Mouse (Mus musculus) heart, postnatal 25 days (tissue): ENCODE measurements around the gene Sox6. TPM values are rescaled to one million over a fixed set of nuclear protein-coding genes. Genes with fewer than 3 reads are reported as not detected.

Experiments used
- DNase-seq: peaks from one replicate; pipeline ENCODE4 v3.0.0; 2022; ENCODE audit warnings: low spot score
- intact Hi-C: fragments of 180-260 bp; cut with DNase I; formaldehyde crosslinking; loops from one replicate; pipeline ENCODE4 v1.15.1; 2025
- total RNA-seq, 2 experiments: library from RNA; stranded (reverse); gene quantifications; 2 replicates each; pipeline ENCODE4 v1.2.3; 2021

Gene Sox6
- total RNA-seq, 2 experiments from 2014 or later, result 27.4 to 36.9 TPM

- intact Hi-C loops, result no loop called here
- no peak for DNase-seq
Measured at GRCm38 (mm10) chr7:115471521-115471920, 567.1 kb downstream of the Sox6 start.

GRCm38 (mm10) chr7:115466811-115467210 lies 571.8 kb downstream of the Sox6 start:
- intact Hi-C loops, result loop anchor here (5.0 kb wide), 1 partner anchor 565 kb away; no protein-coding TSS in a partner anchor

GRCm38 (mm10) chr7:115463367-115463766 lies 575.2 kb downstream of the Sox6 start:
- DNase-seq, result no peak
- intact Hi-C loops, result no loop called here

More at GRCm38 (mm10) chr7:115466811-115467210, 571.8 kb downstream of the Sox6 start:
- no peak for DNase-seq

- intact Hi-C loops, result no loop called here
- no peak for DNase-seq
Measured at GRCm38 (mm10) chr7:115462276-115462675, 576.3 kb downstream of the Sox6 start.

GRCm38 (mm10) chr7:115454988-115455387 lies 583.6 kb downstream of the Sox6 start:
- no peak for DNase-seq
- intact Hi-C loops, result no loop called here

- intact Hi-C loops, result no loop called here
- no peak for DNase-seq
Measured at GRCm38 (mm10) chr7:115453713-115454073, 584.9 kb downstream of the Sox6 start.

- no peak for DNase-seq
- intact Hi-C loops, result no loop called here
Measured at GRCm38 (mm10) chr7:115453042-115453712, 585.4 kb downstream of the Sox6 start.

GRCm38 (mm10) chr7:115450431-115451195 lies 588.0 kb downstream of the Sox6 start:
- DNase-seq, result no peak
- intact Hi-C loops, result no loop called here

GRCm38 (mm10) chr7:115448403-115449025 lies 590.1 kb downstream of the Sox6 start:
- DNase-seq, result no peak
- intact Hi-C loops, result no loop called here

- DNase-seq, result no peak
- intact Hi-C loops, result no loop called here
Measured at GRCm38 (mm10) chr7:115447091-115447490, 591.5 kb downstream of the Sox6 start.

GRCm38 (mm10) chr7:115446481-115447016 lies 592.0 kb downstream of the Sox6 start:
- intact Hi-C loops, result no loop called here
- DNase-seq, result no peak

GRCm38 (mm10) chr7:115426161-115426982 lies 612.2 kb downstream of the Sox6 start:
- no peak for DNase-seq
- intact Hi-C loops, result no loop called here

- intact Hi-C loops, result no loop called here
- no peak for DNase-seq
Measured at GRCm38 (mm10) chr7:115422828-115423227, 615.8 kb downstream of the Sox6 start.

GRCm38 (mm10) chr7:115420960-115421359 lies 617.6 kb downstream of the Sox6 start:
- DNase-seq, result no peak
- intact Hi-C loops, result no loop called here

Other genes starting within 250 kb of the Sox6 start
- gene 1110004F10Rik, start 601 bp upstream of the Sox6 start, total RNA-seq, result 10 to 100 TPM; 51.5 to 53.2 TPM
- 1 to 10 TPM in 1 of 2 experiments, under 1 TPM in 1; 0.62 to 1.1 TPM for gene Gm4353, start 45.8 kb upstream of the Sox6 start, total RNA-seq